Mouse (Mus musculus) neural tube, embryonic 15.5 days (tissue): ENCODE results near the gene Tex101. TPM values are rescaled to one million over a fixed set of nuclear protein-coding genes. Genes with fewer than 3 reads are reported as not detected.
"Not testable (repeated sequence)": the region's sequence is repeated elsewhere in the genome, so short reads cannot be mapped to it uniquely, and the experiment has no call there.

ENCODE experiments used
- ATAC-seq: fragments of 200-750 bp; cut with Nextera tagmentation; 2 replicates; pipeline ENCODE4 v1.8.0; 2017; ENCODE audit warnings: mild to moderate bottlenecking, moderate TSS enrichment, moderate library complexity; ENCODE audit not compliant: low FRiP score
- H3K27ac ChIP-seq: fragments of 300-500 bp; sonication (generic); replicated peaks from 2 replicates; pipeline ENCODE4 v1.5.1; 2015; ENCODE audit warnings: mild to moderate bottlenecking, inconsistent platforms
- H3K27me3 ChIP-seq: fragments of 300-500 bp; sonication (generic); replicated peaks from 2 replicates; pipeline ENCODE4 v1.6.1; 2015; ENCODE audit warnings: inconsistent platforms
- H3K36me3 ChIP-seq: fragments of 300-500 bp; sonication (generic); 2 replicates; pipeline ENCODE4 v1.6.1; 2015; ENCODE audit warnings: inconsistent platforms
- H3K4me1 ChIP-seq: fragments of 300-500 bp; sonication (generic); 2 replicates; pipeline ENCODE4 v1.6.1; 2015; ENCODE audit warnings: inconsistent platforms
- H3K4me2 ChIP-seq: fragments of 300-500 bp; sonication (generic); 2 replicates; pipeline ENCODE4 v1.6.1; 2015; ENCODE audit warnings: inconsistent platforms, mild to moderate bottlenecking, moderate library complexity
- H3K4me3 ChIP-seq: fragments of 300-500 bp; sonication (generic); replicated peaks from 2 replicates; pipeline ENCODE4 v1.5.1; 2015; ENCODE audit warnings: mild to moderate bottlenecking, inconsistent platforms
- H3K9ac ChIP-seq: fragments of 300-500 bp; sonication (generic); replicated peaks from 2 replicates; pipeline ENCODE4 v1.6.1; 2015; ENCODE audit warnings: mild to moderate bottlenecking, inconsistent platforms
- H3K9me3 ChIP-seq: fragments of 300-500 bp; sonication (generic); replicated peaks from 2 replicates; pipeline ENCODE4 v1.6.1; 2016; ENCODE audit warnings: inconsistent platforms
- WGBS: fragments of 180-500 bp; shearing (Covaris S2); methylation state at CpG from one replicate; pipeline ENCODE4 v1.1.7; 2015; ENCODE audit warnings: mixed read lengths; 5-methylcytosine and 5-hydroxymethylcytosine counted together
- polyA plus RNA-seq: library from polyadenylated mRNA; unstranded; fragments of >200 nt; fragmentation: Nextera tagmentation; extraction: Ambion mirVana; gene quantifications from 2 replicates; pipeline ENCODE4 v1.2.1, GENCODE M21; 2015

The Tex101 gene
- polyA plus RNA-seq, 1 experiment from 2014 or later = not detected

GRCm38 (mm10) chr7:24630116-24630880, 46.2 kb downstream of the Tex101 start:
- H3K4me3 ChIP-seq = no peak overlapping the region
- H3K9me3 ChIP-seq = no peaks in the 10 kb centered on the region
- H3K4me1 ChIP-seq = peaks cover 3% of the 10 kb centered on the region
- no peak for ATAC-seq
- no peak overlapping the region for H3K4me2 ChIP-seq
- H3K27ac ChIP-seq = no peak overlapping the region
- no peaks in the 10 kb centered on the region; the same call in 1 of the 2 replicates for H3K27me3 ChIP-seq
- H3K36me3 ChIP-seq = no peaks in the 10 kb centered on the region
- no peak overlapping the region for H3K9ac ChIP-seq
- 68% methylated on average over 10 of the region's 10 CpGs for WGBS

- Histone ChIP-seq H3K9me3 (no peaks in the 10 kb centered on the region), H3K9ac (no peak overlapping the region), H3K36me3 (no peaks in the 10 kb centered on the region), H3K27me3 (no peaks in the 10 kb centered on the region; the same call in 1 of the 2 replicates), H3K27ac (no peak overlapping the region), H3K4me3 (no peak overlapping the region), H3K4me2 (no peak overlapping the region), H3K4me1 (peaks cover 3% of the 10 kb centered on the region)
- no peak for ATAC-seq
- 78% methylated on average over 4 of the region's 4 CpGs for WGBS
Observed at GRCm38 (mm10) chr7:24629672-24630071, 46.8 kb downstream of the Tex101 start.

GRCm38 (mm10) chr7:24628685-24629610, 47.5 kb downstream of the Tex101 start:
- Histone ChIP-seq H3K9me3 (no peaks in the 10 kb centered on the region), H3K4me2 (peak overlapping the region; percentile 67), H3K4me1 (peaks cover 3% of the 10 kb centered on the region), H3K4me3 (peak overlapping the region; percentile 34), H3K27me3 (no peaks in the 10 kb centered on the region; the same call in 1 of the 2 replicates), H3K27ac (no peak overlapping the region), H3K9ac (peak overlapping the region; percentile 36), H3K36me3 (no peaks in the 10 kb centered on the region)
- peak; percentile 80 for ATAC-seq
- 10% methylated on average over 32 of the region's 33 CpGs for WGBS

GRCm38 (mm10) chr7:24622967-24623366, 53.5 kb downstream of the Tex101 start:
- Histone ChIP-seq H3K9me3 (no peaks in the 10 kb centered on the region), H3K27ac (no peak overlapping the region), H3K9ac (no peak overlapping the region), H3K4me1 (no peaks in the 10 kb centered on the region), H3K4me2 (no peak overlapping the region), H3K27me3 (no peaks in the 10 kb centered on the region; the same call in 1 of the 2 replicates), H3K4me3 (no peak overlapping the region), H3K36me3 (no peaks in the 10 kb centered on the region)
- ATAC-seq = no peak
- WGBS = 84% methylated on average over 6 of the region's 6 CpGs

- Histone ChIP-seq H3K4me2 (no peak overlapping the region), H3K27me3 (no peaks in the 10 kb centered on the region; the same call in 1 of the 2 replicates), H3K9ac (no peak overlapping the region), H3K4me3 (no peak overlapping the region), H3K4me1 (no peaks in the 10 kb centered on the region), H3K36me3 (no peaks in the 10 kb centered on the region), H3K27ac (no peak overlapping the region), H3K9me3 (no peaks in the 10 kb centered on the region)
- WGBS = 84% methylated on average over 3 of the region's 3 CpGs
- no peak for ATAC-seq
Observed at GRCm38 (mm10) chr7:24621193-24621592, 55.3 kb downstream of the Tex101 start.

GRCm38 (mm10) chr7:24619671-24620397, 56.6 kb downstream of the Tex101 start:
- Histone ChIP-seq H3K9me3 (no peaks in the 10 kb centered on the region), H3K9ac (no peak overlapping the region), H3K4me2 (no peak overlapping the region), H3K36me3 (no peaks in the 10 kb centered on the region), H3K27me3 (no peaks in the 10 kb centered on the region), H3K4me3 (no peak overlapping the region), H3K4me1 (no peaks in the 10 kb centered on the region), H3K27ac (no peak overlapping the region)
- 55% methylated on average over 13 of the region's 13 CpGs for WGBS
- ATAC-seq = no peak

- H3K9ac ChIP-seq, H3K27ac ChIP-seq, H3K36me3 ChIP-seq, H3K9me3 ChIP-seq, H3K4me3 ChIP-seq, H3K4me2 ChIP-seq, H3K4me1 ChIP-seq, ATAC-seq: not testable (repeated sequence)
- peaks cover 10% of the 10 kb centered on the region for H3K27me3 ChIP-seq
- 94% methylated on average over 8 of the region's 8 CpGs for WGBS
Observed at GRCm38 (mm10) chr7:24618374-24618773, 58.1 kb downstream of the Tex101 start.

Other genes with a start within 250 kb of the Tex101 start
- gene Irgc1, start 224.4 kb downstream of the Tex101 start, polyA plus RNA-seq = not detected in 2 replicates
- gene Plaur, start 214.2 kb downstream of the Tex101 start, polyA plus RNA-seq = 1.7 and 4.6 TPM in 2 replicates
- gene Cadm4, start 194.7 kb downstream of the Tex101 start, polyA plus RNA-seq = 67.2 and 90.6 TPM in 2 replicates
- 215 and 282 TPM in 2 replicates for gene Zfp428, start 169.7 kb downstream of the Tex101 start, polyA plus RNA-seq
- gene AC161166.1, start 164.2 kb downstream of the Tex101 start, polyA plus RNA-seq = 0.98 and 1.2 TPM in 2 replicates
- 18.8 and 21.1 TPM in 2 replicates for gene Irgq, start 146.0 kb downstream of the Tex101 start, polyA plus RNA-seq
- gene Pinlyp, start 130.6 kb downstream of the Tex101 start, polyA plus RNA-seq = 0.51 TPM in 1 of 2 replicates, not detected in the other
- 60.2 and 75.0 TPM in 2 replicates for gene Xrcc1, start 130.4 kb downstream of the Tex101 start, polyA plus RNA-seq
- gene Ethe1, start 89.1 kb downstream of the Tex101 start, polyA plus RNA-seq = 29.3 and 33.2 TPM in 2 replicates
- gene Zfp575, start 89.0 kb downstream of the Tex101 start, polyA plus RNA-seq = 12.9 and 17.5 TPM in 2 replicates
- 0.37 TPM in 1 of 2 replicates, not detected in the other for gene Phldb3, start 65.9 kb downstream of the Tex101 start, polyA plus RNA-seq
- 0.36 and 0.78 TPM in 2 replicates for gene Lypd3, start 40.1 kb downstream of the Tex101 start, polyA plus RNA-seq
- not detected in 2 replicates for gene BC049730, start 32.6 kb upstream of the Tex101 start, polyA plus RNA-seq
- gene Gm4763, start 50.2 kb upstream of the Tex101 start, polyA plus RNA-seq = not detected in 2 replicates
- 0.19 and 0.20 TPM in 2 replicates for gene Cd177, start 83.6 kb upstream of the Tex101 start, polyA plus RNA-seq
- 0.29 and 0.74 TPM in 2 replicates for gene Ceacam10, start 100.5 kb upstream of the Tex101 start, polyA plus RNA-seq
- gene Gm9844, start 185.5 kb upstream of the Tex101 start, polyA plus RNA-seq = 27.5 and 33.4 TPM in 2 replicates
- 0.18 TPM in 1 of 2 replicates, not detected in the other for gene Lypd4, start 193.3 kb upstream of the Tex101 start, polyA plus RNA-seq
- 0.26 and 0.36 TPM in 2 replicates for gene Dmrtc2, start 193.4 kb upstream of the Tex101 start, polyA plus RNA-seq
- 1,165 and 1,469 TPM in 2 replicates for gene Rps19, start 207.7 kb upstream of the Tex101 start, polyA plus RNA-seq
- 0.35 and 0.45 TPM in 2 replicates for gene Cd79a, start 220.7 kb upstream of the Tex101 start, polyA plus RNA-seq
- gene Arhgef1, start 226.2 kb upstream of the Tex101 start, polyA plus RNA-seq = 78.5 and 85.3 TPM in 2 replicates